Mouse (Mus musculus): ENCODE data around the gene Krtap19-2. TPM values are rescaled to one million over a fixed set of nuclear protein-coding genes. Genes with fewer than 3 reads are reported as not detected.

Krtap19-2 gene
- polyA plus RNA-seq (2015; fragmentation: Nextera tagmentation; extraction: Ambion mirVana), result not detected in 2 replicates

- H3K4me2 ChIP-seq, result no peak within 1 kb of the TSS
- WGBS, result 90% methylated on average over 3 of the region's 3 CpGs
- H3K27me3 ChIP-seq, result no peaks in the 10 kb centered on the region
- no peaks in the 10 kb centered on the region for H3K36me3 ChIP-seq
- H3K4me3 ChIP-seq, result no peak within 1 kb of the TSS
- no peaks in the 10 kb centered on the region for H3K9me3 ChIP-seq
- H3K4me1 ChIP-seq (replicated peaks), result no peaks in the 10 kb centered on the region
- H3K9ac ChIP-seq, result no peak within 1 kb of the TSS
- no peak within 1 kb of the TSS for H3K27ac ChIP-seq (replicated peaks)
- no peak for ATAC-seq (ENCODE audit: low FRiP score, low read depth)
These were observed at the start of gene Krtap19-2 for GRCm38 (mm10) chr16:88874169-88874568. Gene Krtap19-2, minus strand, starts transcription at chr16:88874269.

- Histone ChIP-seq H3K4me2 (no peak within 1 kb of the TSS), H3K27me3 (no peaks in the 10 kb centered on the region), H3K36me3 (no peaks in the 10 kb centered on the region), H3K9ac (no peak within 1 kb of the TSS), H3K4me1 (replicated peaks) (no peaks in the 10 kb centered on the region), H3K9me3 (no peaks in the 10 kb centered on the region), H3K4me3 (no peak within 1 kb of the TSS), H3K27ac (replicated peaks) (no peak within 1 kb of the TSS)
- no peak for ATAC-seq (ENCODE audit: low FRiP score, low read depth)
- WGBS, result 94% methylated on average over 6 of the region's 6 CpGs
These were observed 22.3 kb upstream of the Krtap19-2 start, which contains the start of gene Krtap19-5 for GRCm38 (mm10) chr16:88896357-88896756. Gene Krtap19-5, minus strand, starts transcription at chr16:88896457.

GRCm38 (mm10) chr16:88886870-88887269 lies 12.8 kb upstream of the Krtap19-2 start:
- H3K27ac ChIP-seq (replicated peaks), result no peak overlapping the region
- no peaks in the 10 kb centered on the region for H3K4me1 ChIP-seq (replicated peaks)
- no peaks in the 10 kb centered on the region for H3K9me3 ChIP-seq
- H3K4me3 ChIP-seq, result no peak overlapping the region
- no peaks in the 10 kb centered on the region for H3K36me3 ChIP-seq
- no peaks in the 10 kb centered on the region for H3K27me3 ChIP-seq
- 86% methylated on average over 6 of the region's 6 CpGs for WGBS
- ATAC-seq (ENCODE audit: low FRiP score, low read depth), result no peak
- H3K4me2 ChIP-seq, result no peak overlapping the region
- no peak overlapping the region for H3K9ac ChIP-seq

GRCm38 (mm10) chr16:88884989-88885388 lies 10.9 kb upstream of the Krtap19-2 start, which contains the start of gene Krtap19-4:
Gene Krtap19-4, minus strand, starts transcription at chr16:88885089.
- no peak within 1 kb of the TSS for H3K4me3 ChIP-seq
- H3K9me3 ChIP-seq, result no peaks in the 10 kb centered on the region
- no peak within 1 kb of the TSS for H3K27ac ChIP-seq (replicated peaks)
- no peak within 1 kb of the TSS for H3K4me2 ChIP-seq
- no peaks in the 10 kb centered on the region for H3K27me3 ChIP-seq
- no peak within 1 kb of the TSS for H3K9ac ChIP-seq
- H3K4me1 ChIP-seq (replicated peaks), result no peaks in the 10 kb centered on the region
- no peak for ATAC-seq (ENCODE audit: low FRiP score, low read depth)
- H3K36me3 ChIP-seq, result no peaks in the 10 kb centered on the region
- WGBS, result 93% methylated on average over 5 of the region's 5 CpGs

- Histone ChIP-seq H3K4me3 (no peak within 1 kb of the TSS), H3K27me3 (no peaks in the 10 kb centered on the region), H3K9ac (no peak within 1 kb of the TSS), H3K4me1 (replicated peaks) (no peaks in the 10 kb centered on the region), H3K4me2 (no peak within 1 kb of the TSS), H3K9me3 (no peaks in the 10 kb centered on the region), H3K27ac (replicated peaks) (no peak within 1 kb of the TSS), H3K36me3 (no peaks in the 10 kb centered on the region)
- ATAC-seq (ENCODE audit: low FRiP score, low read depth), result no peak
- 93% methylated on average over 2 of the region's 2 CpGs for WGBS
These were observed 3.9 kb upstream of the Krtap19-2 start, which contains the start of gene Krtap19-3 for GRCm38 (mm10) chr16:88877938-88878337. Gene Krtap19-3, minus strand, starts transcription at chr16:88878038.

- H3K36me3 ChIP-seq, result no peaks in the 10 kb centered on the region
- no peaks in the 10 kb centered on the region for H3K9me3 ChIP-seq
- H3K9ac ChIP-seq, result no peak within 1 kb of the TSS
- no peaks in the 10 kb centered on the region for H3K27me3 ChIP-seq
- no peak for ATAC-seq (ENCODE audit: low FRiP score, low read depth)
- H3K27ac ChIP-seq (replicated peaks), result no peak within 1 kb of the TSS
- 91% methylated on average over 6 of the region's 6 CpGs for WGBS
- H3K4me3 ChIP-seq, result no peak within 1 kb of the TSS
- H3K4me1 ChIP-seq (replicated peaks), result no peaks in the 10 kb centered on the region
- no peak within 1 kb of the TSS for H3K4me2 ChIP-seq
These were observed 4.8 kb downstream of the Krtap19-2 start, which contains the start of gene Krtap19-1 for GRCm38 (mm10) chr16:88869311-88869710. Gene Krtap19-1, minus strand, starts transcription at chr16:88869411.

- Histone ChIP-seq H3K4me3 (no peak overlapping the region), H3K4me2 (no peak overlapping the region), H3K36me3 (no peaks in the 10 kb centered on the region), H3K4me1 (replicated peaks) (no peaks in the 10 kb centered on the region), H3K9ac (no peak overlapping the region), H3K9me3 (no peaks in the 10 kb centered on the region), H3K27ac (replicated peaks) (no peak overlapping the region), H3K27me3 (no peaks in the 10 kb centered on the region)
- 80% methylated on average over 4 of the region's 4 CpGs for WGBS
- no peak for ATAC-seq (ENCODE audit: low FRiP score, low read depth)
These were observed 9.1 kb downstream of the Krtap19-2 start for GRCm38 (mm10) chr16:88864887-88865407.

- Histone ChIP-seq H3K9ac (no peak overlapping the region), H3K36me3 (no peaks in the 10 kb centered on the region), H3K4me1 (replicated peaks) (no peaks in the 10 kb centered on the region), H3K27me3 (no peaks in the 10 kb centered on the region), H3K27ac (replicated peaks) (no peak overlapping the region), H3K4me2 (no peak overlapping the region), H3K9me3 (no peaks in the 10 kb centered on the region), H3K4me3 (no peak overlapping the region)
- ATAC-seq (ENCODE audit: low FRiP score, low read depth), result no peak
- WGBS, result 14% methylated on average over 5 of the region's 5 CpGs
These were observed 22.6 kb downstream of the Krtap19-2 start for GRCm38 (mm10) chr16:88851450-88851849.

- Histone ChIP-seq H3K4me2 (no peak overlapping the region), H3K36me3 (no peaks in the 10 kb centered on the region), H3K4me3 (no peak overlapping the region), H3K4me1 (replicated peaks) (no peaks in the 10 kb centered on the region), H3K27ac (replicated peaks) (no peak overlapping the region), H3K9me3 (no peaks in the 10 kb centered on the region), H3K9ac (no peak overlapping the region), H3K27me3 (no peaks in the 10 kb centered on the region)
- ATAC-seq (ENCODE audit: low FRiP score, low read depth), result no peak
- 89% methylated on average over 4 of the region's 4 CpGs for WGBS
These were observed 25.5 kb downstream of the Krtap19-2 start for GRCm38 (mm10) chr16:88848558-88848957.

GRCm38 (mm10) chr16:88847363-88847762 lies 26.7 kb downstream of the Krtap19-2 start:
- no peaks in the 10 kb centered on the region for H3K9me3 ChIP-seq
- no peaks in the 10 kb centered on the region for H3K36me3 ChIP-seq
- no peak overlapping the region for H3K9ac ChIP-seq
- no peak overlapping the region for H3K4me3 ChIP-seq
- H3K27ac ChIP-seq (replicated peaks), result no peak overlapping the region
- H3K4me2 ChIP-seq, result no peak overlapping the region
- no peaks in the 10 kb centered on the region for H3K4me1 ChIP-seq (replicated peaks)
- no peak for ATAC-seq (ENCODE audit: low FRiP score, low read depth)
- 93% methylated on average over 1 of the region's 1 CpGs for whole genome bisulfite sequencing
- no peaks in the 10 kb centered on the region for H3K27me3 ChIP-seq

GRCm38 (mm10) chr16:88826978-88827377 lies 47.1 kb downstream of the Krtap19-2 start:
- no peak for ATAC-seq (ENCODE audit: low FRiP score, low read depth)
- H3K9me3 ChIP-seq, result no peaks in the 10 kb centered on the region
- H3K27ac ChIP-seq (replicated peaks), result no peak overlapping the region
- no peaks in the 10 kb centered on the region for H3K27me3 ChIP-seq
- no peaks in the 10 kb centered on the region for H3K4me1 ChIP-seq (replicated peaks)
- no peak overlapping the region for H3K4me3 ChIP-seq
- 69% methylated on average over 3 of the region's 3 CpGs for WGBS
- no peak overlapping the region for H3K4me2 ChIP-seq
- H3K9ac ChIP-seq, result no peak overlapping the region
- H3K36me3 ChIP-seq, result no peaks in the 10 kb centered on the region

- Histone ChIP-seq H3K4me3 (no peak within 1 kb of the TSS), H3K4me1 (replicated peaks) (no peaks in the 10 kb centered on the region), H3K27me3 (no peaks in the 10 kb centered on the region), H3K36me3 (no peaks in the 10 kb centered on the region), H3K9me3 (no peaks in the 10 kb centered on the region), H3K4me2 (no peak within 1 kb of the TSS), H3K27ac (replicated peaks) (no peak within 1 kb of the TSS), H3K9ac (no peak within 1 kb of the TSS)
- ATAC-seq (ENCODE audit: low FRiP score, low read depth), result no peak
- WGBS, result 71% methylated on average over 9 of the region's 9 CpGs
These were observed 47.9 kb downstream of the Krtap19-2 start, which contains the start of gene Krtap14 for GRCm38 (mm10) chr16:88826095-88826652. Gene Krtap14, minus strand, starts transcription at chr16:88826145.
